Mouse (Mus musculus) left cerebral cortex, postnatal 25 days (tissue): ENCODE data around the gene Myo1a. TPM values are rescaled to one million over a fixed set of nuclear protein-coding genes. Genes with fewer than 3 reads are reported as not detected.
A peak's percentile ranks its signal among the peaks of the same experiment; 100 is the strongest.
"Not testable (repeated sequence)": the region's sequence is repeated elsewhere in the genome, so short reads cannot be mapped to it uniquely, and the experiment has no call there.

Experiments
- DNase-seq, 2 experiments: peaks; one replicate each; pipeline ENCODE4 v3.0.0; 2022; ENCODE audit warnings: low spot score in 2 of 2, mixed read lengths in 1 of 2
- intact Hi-C: fragments of 180-260 bp; cut with DNase I; formaldehyde crosslinking; loops from one replicate; pipeline ENCODE4 v1.15.1; 2025
- total RNA-seq, 2 experiments: library from RNA; stranded (reverse); gene quantifications; 2 replicates each; pipeline ENCODE4 v1.2.3; 2021

The Myo1a gene
- total RNA-seq = 1 to 10 TPM in 1 of 2 experiments, under 1 TPM in 1; 0.39 to 1.1 TPM

- DNase-seq = no peak
- intact Hi-C loops = no loop called here
These were observed at the start of gene Myo1a for GRCm38 (mm10) chr10:127704766-127705220. Myo1a (plus strand) TSS chr10:127705170.

- intact Hi-C loops = not testable (repeated sequence)
These were observed 47.4 kb upstream of the Myo1a start for GRCm38 (mm10) chr10:127657617-127658016.

GRCm38 (mm10) chr10:127658076-127658475, 46.9 kb upstream of the Myo1a start:
- intact Hi-C loops = no loop called here
- DNase-seq = no peak

More at GRCm38 (mm10) chr10:127657617-127658016, 47.4 kb upstream of the Myo1a start:
- not testable (repeated sequence) for DNase-seq

- intact Hi-C loops = no loop called here
- DNase-seq = no peak
These were observed 45.4 kb upstream of the Myo1a start for GRCm38 (mm10) chr10:127659551-127659950.

- no peak for DNase-seq
- intact Hi-C loops = no loop called here
These were observed 43.6 kb upstream of the Myo1a start for GRCm38 (mm10) chr10:127661291-127661914.

GRCm38 (mm10) chr10:127661915-127662663, 42.9 kb upstream of the Myo1a start:
- peak; percentile 54 to 77 for DNase-seq
- intact Hi-C loops = no loop called here

- peak in 1 of 2 experiments; percentile 44 for DNase-seq
- intact Hi-C loops = no loop called here
These were observed 42.2 kb upstream of the Myo1a start for GRCm38 (mm10) chr10:127662666-127663253.

GRCm38 (mm10) chr10:127663590-127663989, 41.4 kb upstream of the Myo1a start:
- DNase-seq = no peak
- intact Hi-C loops = no loop called here

- intact Hi-C loops = no loop called here
- no peak for DNase-seq
These were observed 40.8 kb upstream of the Myo1a start for GRCm38 (mm10) chr10:127664166-127664565.

- DNase-seq = peak; percentile 19 to 48
- intact Hi-C loops = no loop called here
These were observed 40.1 kb upstream of the Myo1a start for GRCm38 (mm10) chr10:127664891-127665290.

- intact Hi-C loops = loop anchor here (2.0 kb wide), 1 partner anchor 45 kb away; the partner anchor contains the start of gene Lrp1
- peak in 1 of 2 experiments; percentile 27 for DNase-seq
These were observed 39.4 kb upstream of the Myo1a start for GRCm38 (mm10) chr10:127665366-127666181.

GRCm38 (mm10) chr10:127666501-127667268, 38.3 kb upstream of the Myo1a start, which contains the start of gene Nemp1:
Nemp1 (plus strand) TSS chr10:127666901.
- DNase-seq = peak; percentile 77 to 79
- intact Hi-C loops = loop anchor here (2.0 kb wide), 1 partner anchor 46 kb away; the partner anchor contains the start of gene Lrp1

GRCm38 (mm10) chr10:127667269-127668092, 37.5 kb upstream of the Myo1a start:
- DNase-seq = peak; percentile 62 to 78
- intact Hi-C loops = loop anchor here (2.0 kb wide), 2 partner anchors 25 to 47 kb away; partner anchors contain the start of genes Lrp1 and Stat6

GRCm38 (mm10) chr10:127668093-127669050, 36.6 kb upstream of the Myo1a start, which contains the start of gene Nab2:
Nab2 (minus strand) TSS chr10:127668568.
- DNase-seq = peak; percentile 81 to 89
- intact Hi-C loops = loop anchor here (2.0 kb wide), 1 partner anchor 26 kb away; the partner anchor contains the start of gene Stat6

GRCm38 (mm10) chr10:127669170-127669569, 35.8 kb upstream of the Myo1a start:
- peak; percentile 47 to 87 for DNase-seq
- intact Hi-C loops = loop anchor here (2.0 kb wide), 1 partner anchor 26 kb away; the partner anchor contains the start of gene Stat6

- intact Hi-C loops = no loop called here
- no peak for DNase-seq
These were observed 34.8 kb upstream of the Myo1a start for GRCm38 (mm10) chr10:127670185-127670584.
